Mouse (Mus musculus): Measurements from ENCODE around the gene G6pc3.
A peak's percentile ranks its signal among the peaks of the same experiment; 100 is the strongest.

Gene G6pc3

DNA sequence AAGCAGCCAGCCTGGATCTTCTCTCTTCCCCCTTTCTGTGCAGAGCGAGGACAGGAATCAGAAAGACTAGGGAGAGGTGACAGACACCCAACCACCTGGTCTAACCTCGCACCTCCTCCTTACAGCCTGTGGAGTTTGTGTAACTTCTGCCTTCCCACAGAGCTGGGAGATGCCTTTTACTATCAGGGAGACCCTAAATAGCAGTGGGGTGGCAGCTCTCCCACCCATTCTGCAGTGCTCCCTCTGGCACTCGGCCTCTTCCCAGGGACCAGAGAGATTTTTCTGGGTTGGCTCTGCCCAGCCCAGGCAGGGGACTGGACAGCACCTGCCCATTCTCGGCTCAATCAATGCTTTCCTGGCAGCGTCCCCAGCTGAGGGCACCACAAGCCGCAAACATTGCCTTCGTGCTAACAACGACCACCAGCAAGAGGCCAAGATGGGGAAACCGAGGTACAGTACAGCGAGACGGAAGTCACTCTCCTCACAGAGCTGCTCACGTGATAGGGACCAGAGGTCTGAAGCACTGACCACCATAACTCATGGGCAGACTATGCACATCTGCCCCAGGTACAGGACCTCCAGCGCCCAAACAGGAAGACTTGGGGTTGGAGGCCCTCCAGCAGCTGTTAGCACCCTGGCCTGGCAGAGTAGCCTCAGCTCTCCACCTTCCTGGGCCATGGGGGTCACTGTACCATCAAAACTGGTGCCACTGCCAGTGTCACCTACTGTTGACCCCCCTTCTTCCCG, 30.0 kb downstream of the G6pc3 start:
- DNase-seq: peak in 1 of 2 experiments; percentile 54

GRCm38 (mm10) chr11:102219994-102220346, 30.6 kb downstream of the G6pc3 start:
- DNase-seq: peak; percentile 51 to 56

DNA sequence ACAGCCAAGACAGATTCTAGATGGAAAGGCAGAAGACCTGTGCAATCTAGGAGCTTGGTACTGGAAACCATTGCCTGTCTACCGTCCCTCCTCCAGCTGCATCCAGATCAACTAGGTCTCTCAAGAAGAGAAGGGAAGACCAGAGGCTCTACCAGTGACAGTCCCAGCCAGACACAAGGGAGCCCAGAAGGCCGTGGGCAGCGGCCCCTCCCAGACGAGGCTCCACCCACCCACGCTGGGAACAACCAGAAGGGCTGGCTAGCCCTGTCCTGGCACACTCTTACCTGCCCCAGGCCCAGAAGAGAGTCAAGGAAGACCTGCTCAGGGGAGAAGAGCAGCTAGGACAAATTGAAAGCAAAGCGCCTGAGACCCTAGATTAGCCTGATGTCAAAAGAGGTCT, 31.0 kb downstream of the G6pc3 start:
- peak; percentile 24 to 28 for DNase-seq

DNA sequence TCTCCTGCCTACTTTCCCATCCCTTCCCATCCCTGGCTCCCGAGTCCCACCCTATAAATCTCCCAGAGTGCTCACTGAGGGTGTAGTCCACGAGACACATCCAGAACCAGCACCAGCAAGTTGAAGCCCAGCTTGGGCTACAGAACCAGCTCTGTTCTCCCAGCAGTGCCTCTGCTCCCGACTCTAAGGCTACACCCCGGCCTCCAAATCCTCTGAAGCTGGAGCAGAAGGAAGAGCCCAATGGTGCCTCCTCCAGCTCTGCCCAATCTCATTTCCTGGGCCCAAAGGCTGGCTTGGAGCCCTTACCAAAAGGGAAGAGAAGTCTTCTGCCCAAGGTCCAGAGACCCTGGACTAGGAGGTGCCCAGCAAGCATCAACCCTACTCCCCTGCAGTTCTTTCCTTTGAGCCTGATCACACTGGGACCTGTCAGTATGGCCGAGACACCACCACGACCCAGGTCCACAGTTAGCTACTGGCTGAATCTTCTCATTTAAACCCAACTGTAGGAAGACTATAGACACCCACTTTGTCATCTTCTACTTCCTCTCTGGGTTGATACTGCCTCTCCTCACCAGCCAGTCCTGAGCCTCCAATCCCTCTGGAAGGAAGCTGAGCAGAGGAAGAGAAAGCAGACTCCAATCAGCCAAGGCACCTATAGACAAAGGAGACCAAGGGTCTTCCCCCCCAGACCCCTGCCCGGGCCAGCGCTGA, 32.0 kb downstream of the G6pc3 start:
- no peak for DNase-seq

DNA sequence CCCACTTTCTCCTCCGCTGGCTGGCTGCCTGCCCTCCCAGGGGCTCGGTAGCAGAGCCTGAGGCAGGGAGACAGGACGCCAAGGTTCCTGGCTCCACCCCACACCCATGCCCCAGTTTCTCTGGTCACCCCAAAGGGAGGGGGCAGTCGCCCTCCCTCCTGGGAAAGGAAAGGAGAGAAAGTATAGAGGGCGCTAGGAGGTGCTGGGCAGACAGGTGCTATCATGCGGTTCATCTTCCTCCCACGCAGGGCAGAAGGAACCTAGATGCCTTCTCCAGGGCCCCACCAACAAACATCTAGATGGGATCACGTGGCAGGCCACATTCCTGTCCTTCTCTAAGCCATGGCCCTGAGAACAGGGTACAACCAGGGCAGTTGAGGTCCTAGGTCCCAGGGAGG, 32.5 kb downstream of the G6pc3 start:
- DNase-seq: peak; percentile 24 to 47

- peak in 1 of 2 experiments; percentile 42 for DNase-seq
These were observed 33.7 kb downstream of the G6pc3 start for GRCm38 (mm10) chr11:102223166-102223565.

GRCm38 (mm10) chr11:102224686-102225085, 35.3 kb downstream of the G6pc3 start:
- DNase-seq: no peak

GRCm38 (mm10) chr11:102225221-102225620, 35.8 kb downstream of the G6pc3 start:
- DNase-seq: no peak

DNA sequence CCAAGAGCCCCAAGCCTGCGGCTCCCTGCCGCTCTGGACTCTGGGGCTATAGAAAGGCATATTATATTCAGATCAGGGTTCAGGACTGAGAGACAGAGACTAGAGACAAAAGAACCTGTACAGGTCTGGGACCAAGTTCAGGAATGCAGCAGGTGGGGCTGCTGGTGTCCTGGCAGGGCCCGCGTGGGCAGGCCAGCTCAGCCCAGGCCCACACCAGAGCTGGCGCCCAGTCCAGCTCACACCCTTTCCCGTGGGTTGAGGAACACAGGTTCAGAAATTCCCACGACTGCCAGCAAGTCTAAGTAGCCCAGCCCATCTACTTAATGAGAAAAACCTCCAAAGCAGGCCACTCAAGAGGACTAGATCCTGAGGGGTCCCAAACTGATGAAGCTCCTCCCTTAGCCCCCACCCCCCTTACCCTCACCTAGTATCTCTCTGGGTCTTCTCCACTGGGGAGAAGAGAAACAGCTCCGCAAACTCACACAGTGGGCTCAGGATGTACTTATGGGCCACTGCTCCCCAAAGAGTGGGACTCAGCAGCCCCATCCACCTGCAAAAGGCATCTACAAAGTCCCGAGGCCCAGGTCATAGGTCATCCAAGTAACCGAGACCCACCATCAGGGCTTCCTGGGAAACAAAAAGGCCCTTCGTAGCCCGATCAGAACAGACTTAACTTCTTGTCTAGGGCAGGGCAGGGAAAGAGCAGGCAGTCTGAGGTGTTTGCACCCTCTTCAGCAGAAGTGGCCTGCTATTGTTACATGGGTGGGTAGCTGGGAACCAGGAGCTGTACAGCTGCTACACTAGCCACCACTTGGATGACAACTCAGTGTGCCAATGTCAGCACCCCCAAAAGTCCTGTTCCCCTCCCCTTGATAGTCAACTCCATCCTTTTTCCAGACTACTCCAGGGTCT, 36.9 kb downstream of the G6pc3 start:
- DNase-seq: peak in 1 of 2 experiments; percentile 38

GRCm38 (mm10) chr11:102227270-102228190, 38.1 kb downstream of the G6pc3 start:
- DNase-seq: peak in 1 of 2 experiments; percentile 10

DNA sequence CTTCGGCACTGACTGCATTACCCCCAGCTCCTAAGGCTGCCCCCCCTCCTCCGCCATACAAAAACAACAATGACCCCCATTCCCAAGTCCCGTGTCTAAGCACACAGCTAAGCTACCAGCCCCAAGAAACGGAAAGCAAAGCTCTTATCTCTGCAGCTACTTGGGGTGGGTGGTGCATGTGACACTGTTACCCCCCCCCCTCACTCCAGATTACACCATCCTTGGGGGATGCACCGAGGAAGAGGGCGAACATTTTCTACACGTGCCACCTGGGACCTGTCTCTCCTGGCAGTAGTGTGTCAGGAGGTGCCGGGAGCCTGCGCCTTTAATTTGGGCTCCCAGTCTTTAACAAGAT, 38.7 kb downstream of the G6pc3 start:
- peak in 1 of 2 experiments; percentile 8 for DNase-seq

DNA sequence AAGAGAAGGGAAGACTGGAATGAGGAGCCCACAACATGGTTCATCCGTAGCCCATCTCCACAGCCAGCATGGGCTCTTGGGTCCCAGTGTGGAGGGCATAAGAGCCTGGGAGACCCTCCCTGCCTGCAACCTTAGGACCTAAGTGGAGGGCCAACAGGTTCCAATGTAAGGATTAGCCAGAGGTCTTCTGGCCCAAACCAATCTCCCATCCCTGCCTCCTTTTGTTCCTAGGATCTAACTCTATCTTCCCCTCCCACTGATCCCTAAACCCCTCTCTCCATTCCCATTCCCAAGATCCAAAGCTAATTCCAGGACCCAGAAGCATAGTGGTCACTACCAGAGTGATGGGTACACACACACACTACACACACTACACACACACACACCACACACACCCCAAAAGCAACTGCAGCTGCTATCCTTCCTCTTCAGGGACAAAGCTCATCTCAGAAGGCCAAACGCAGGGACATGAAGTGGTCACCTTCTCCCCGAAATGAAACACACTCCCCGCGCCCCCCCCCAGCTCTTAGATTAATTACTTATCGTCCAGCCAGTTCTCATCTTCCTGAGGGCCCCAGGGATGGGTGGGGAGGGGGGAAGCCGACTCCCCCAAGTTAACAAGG, 39.3 kb downstream of the G6pc3 start:
- no peak for DNase-seq

GRCm38 (mm10) chr11:102229331-102229953, 40.0 kb downstream of the G6pc3 start:
- peak; percentile 38 to 41 for DNase-seq

DNA sequence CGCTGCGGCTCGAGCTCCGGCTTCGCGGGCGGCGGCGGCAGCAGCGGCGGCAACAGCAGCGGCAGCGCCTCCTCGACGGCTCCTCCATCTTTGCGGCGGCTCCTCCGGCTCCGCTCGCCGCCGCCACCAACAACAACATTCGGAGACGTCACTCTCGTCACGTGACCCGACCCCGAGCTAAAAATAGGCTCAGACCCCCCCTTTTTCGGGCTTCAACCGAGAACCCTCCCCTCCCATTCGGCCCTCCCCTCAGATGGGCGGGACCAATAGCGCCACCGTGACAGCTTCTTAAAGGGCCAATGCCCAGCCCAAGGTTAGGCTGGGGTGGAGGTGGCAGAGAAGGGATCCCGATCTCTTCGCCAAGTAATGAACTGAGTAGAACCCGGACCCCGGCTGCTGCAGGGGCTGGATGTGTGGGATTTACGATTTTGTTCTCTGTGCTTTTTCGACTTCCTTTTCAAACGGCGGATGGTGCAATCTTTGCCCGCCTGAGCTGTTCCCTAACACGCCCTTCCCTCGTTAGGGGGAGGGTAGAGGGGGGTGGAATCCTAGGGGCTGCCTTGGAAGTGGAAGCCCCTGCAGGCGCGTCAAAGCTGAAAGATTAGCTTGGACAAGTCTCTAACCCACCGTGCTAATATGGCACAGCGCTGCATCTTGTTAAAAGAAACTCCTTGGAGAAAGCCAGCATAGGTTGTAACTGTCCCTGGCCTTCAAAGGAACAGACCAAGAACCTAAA, 40.8 kb downstream of the G6pc3 start, which contains the start of gene Hdac5:
TSS of gene Hdac5 (minus strand) at position 161 of the 736 bp plus-strand sequence.
- peak; percentile 96 to 97 for DNase-seq

GRCm38 (mm10) chr11:102236022-102236421, 46.6 kb downstream of the G6pc3 start:
- no peak for DNase-seq

GRCm38 (mm10) chr11:102240636-102241035, 51.2 kb downstream of the G6pc3 start:
- DNase-seq: no peak

DNA sequence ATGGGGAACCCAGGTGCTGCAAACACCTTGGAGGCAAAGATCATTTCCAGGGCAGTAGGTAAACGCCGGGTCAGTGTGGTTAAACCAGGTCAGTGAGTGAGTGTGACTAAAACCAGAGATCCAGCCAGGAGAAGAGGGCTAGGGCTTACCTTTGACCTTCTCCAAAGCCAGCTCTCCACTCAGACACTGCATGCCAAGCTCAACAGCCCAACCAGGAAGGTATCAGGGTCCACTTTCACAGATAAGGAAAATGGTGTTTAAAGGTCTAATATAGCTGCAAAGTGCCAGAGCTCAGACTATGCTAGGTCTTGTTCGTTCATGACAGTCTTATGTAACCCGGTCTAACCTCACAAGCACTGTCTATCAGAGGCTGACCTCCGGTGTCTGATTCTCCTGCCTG, 51.8 kb downstream of the G6pc3 start:
- DNase-seq: no peak

DNA sequence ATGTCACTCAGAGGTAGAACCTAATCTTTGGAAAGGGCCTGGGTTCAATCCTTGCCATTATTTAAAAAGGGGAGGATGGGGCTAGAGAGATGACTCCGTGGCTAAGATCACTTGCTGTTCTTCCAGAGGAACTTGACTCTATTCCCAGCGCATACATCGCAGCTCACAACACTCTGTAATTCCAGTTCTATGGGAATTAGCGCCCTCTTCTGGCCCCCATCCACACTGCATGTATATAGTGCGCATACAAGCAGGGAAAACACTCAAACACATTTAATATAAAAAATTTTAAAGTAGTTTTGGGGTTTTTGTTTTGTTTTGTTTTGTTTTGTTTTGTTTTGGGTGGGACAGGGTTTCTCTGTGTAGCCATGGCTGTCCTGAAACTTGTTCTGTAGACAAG, 52.5 kb downstream of the G6pc3 start:
- DNase-seq: no peak
